Mouse (Mus musculus): Measurements from ENCODE around the gene Gad2.
"Not testable (repeated sequence)": the region's sequence is repeated elsewhere in the genome, so short reads cannot be mapped to it uniquely, and the experiment has no call there.

Gene Gad2

GRCm38 (mm10) chr2:22621828-22622731 is at the start of gene Gad2:
Gene Gad2 (plus strand): TSS chr2:22622205.
- DNase-seq (ENCODE audit: inconsistent ontology term): peak; percentile 75

- not testable (repeated sequence) for DNase-seq (ENCODE audit: inconsistent ontology term)
Measured at GRCm38 (mm10) chr2:22587469-22588169, 34.4 kb upstream of the Gad2 start.

GRCm38 (mm10) chr2:22588170-22588541 is 33.8 kb upstream of the Gad2 start:
- DNase-seq (ENCODE audit: inconsistent ontology term): peak; percentile 40

GRCm38 (mm10) chr2:22588673-22589381 is 33.2 kb upstream of the Gad2 start:
- DNase-seq (ENCODE audit: inconsistent ontology term): peak; percentile 91

- not testable (repeated sequence) for DNase-seq (ENCODE audit: inconsistent ontology term)
Measured at GRCm38 (mm10) chr2:22589382-22590205, 32.4 kb upstream of the Gad2 start.

GRCm38 (mm10) chr2:22590206-22590490 is 31.9 kb upstream of the Gad2 start:
- DNase-seq (ENCODE audit: inconsistent ontology term): no peak

- no peak for DNase-seq (ENCODE audit: inconsistent ontology term)
Measured at GRCm38 (mm10) chr2:22617951-22618350, 4.1 kb upstream of the Gad2 start.

- no peak for DNase-seq (ENCODE audit: inconsistent ontology term)
Measured at GRCm38 (mm10) chr2:22619416-22619815, 2.6 kb upstream of the Gad2 start.

GRCm38 (mm10) chr2:22620030-22620429 is 2.0 kb upstream of the Gad2 start:
- peak; percentile 62 for DNase-seq (ENCODE audit: inconsistent ontology term)

GRCm38 (mm10) chr2:22620534-22620933 is 1.5 kb upstream of the Gad2 start:
- DNase-seq (ENCODE audit: inconsistent ontology term): no peak

- DNase-seq (ENCODE audit: inconsistent ontology term): no peak
Measured at GRCm38 (mm10) chr2:22620978-22621827, 802 bp upstream of the Gad2 start.

GRCm38 (mm10) chr2:22623111-22624070 is 1.4 kb downstream of the Gad2 start:
- peak; percentile 17 for DNase-seq (ENCODE audit: inconsistent ontology term)

GRCm38 (mm10) chr2:22624188-22624975 is 2.4 kb downstream of the Gad2 start:
- DNase-seq (ENCODE audit: inconsistent ontology term): no peak

- DNase-seq (ENCODE audit: inconsistent ontology term): no peak
Measured at GRCm38 (mm10) chr2:22625096-22625960, 3.3 kb downstream of the Gad2 start.

GRCm38 (mm10) chr2:22627147-22627666 is 5.2 kb downstream of the Gad2 start:
- DNase-seq (ENCODE audit: inconsistent ontology term): no peak

GRCm38 (mm10) chr2:22627819-22628432 is 5.9 kb downstream of the Gad2 start:
- DNase-seq (ENCODE audit: inconsistent ontology term): no peak

GRCm38 (mm10) chr2:22634766-22635165 is 12.8 kb downstream of the Gad2 start:
- DNase-seq (ENCODE audit: inconsistent ontology term): no peak
